Mouse (Mus musculus) adrenal gland, postnatal 0 days (tissue): ENCODE results near the gene BC107364. TPM values are rescaled to one million over a fixed set of nuclear protein-coding genes. Genes with fewer than 3 reads are reported as not detected.

ENCODE experiments used
- polyA plus RNA-seq: library from polyadenylated mRNA; unstranded; fragments of >200 nt; fragmentation: Nextera tagmentation; extraction: Ambion mirVana; gene quantifications from 2 replicates; pipeline ENCODE4 v1.2.1, GENCODE M21; 2015

The BC107364 gene
- polyA plus RNA-seq = not detected in 2 replicates

GRCm38 (mm10) chr3:96452262-96452661 lies at the start of gene BC107364:
TSS of gene BC107364 (minus strand) at chr3:96452306.

Other genes with a start within 250 kb of the BC107364 start
- 94.8 and 99.9 TPM in 2 replicates for gene Bola1, start 232.6 kb downstream of the BC107364 start, polyA plus RNA-seq
- gene Hist2h2ab, start 232.4 kb downstream of the BC107364 start, polyA plus RNA-seq = 0.35 TPM in 1 of 2 replicates, not detected in the other
- gene Hist2h2ac, start 231.4 kb downstream of the BC107364 start, polyA plus RNA-seq = 4.3 and 5.1 TPM in 2 replicates
- 3.7 and 6.3 TPM in 2 replicates for gene Hist2h2be, start 231.2 kb downstream of the BC107364 start, polyA plus RNA-seq
- gene Hist2h3c2, start 213.2 kb downstream of the BC107364 start, polyA plus RNA-seq = 2.3 and 5.0 TPM in 2 replicates
- 258 and 451 TPM in 2 replicates for gene Hist2h2aa2, start 212.0 kb downstream of the BC107364 start, polyA plus RNA-seq
- gene Hist2h2aa1, start 206.8 kb downstream of the BC107364 start, polyA plus RNA-seq = 71.6 and 129 TPM in 2 replicates
- 0.63 TPM in 1 of 2 replicates, not detected in the other for gene Hist2h3c1, start 205.6 kb downstream of the BC107364 start, polyA plus RNA-seq
- gene Hist2h4, start 189.0 kb downstream of the BC107364 start, polyA plus RNA-seq = 1.8 and 3.8 TPM in 2 replicates
- gene Hist2h3b, start 183.7 kb downstream of the BC107364 start, polyA plus RNA-seq = 12.9 and 15.1 TPM in 2 replicates
- 3.5 and 4.4 TPM in 2 replicates for gene Hist2h2bb, start 182.6 kb downstream of the BC107364 start, polyA plus RNA-seq
- 4.1 and 5.1 TPM in 2 replicates for gene Fcgr1, start 158.3 kb downstream of the BC107364 start, polyA plus RNA-seq
- gene Hfe2, start 72.9 kb upstream of the BC107364 start, polyA plus RNA-seq = 0.88 and 1.3 TPM in 2 replicates
- 428 and 484 TPM in 2 replicates for gene Txnip, start 105.7 kb upstream of the BC107364 start, polyA plus RNA-seq
- gene Gm16253, start 124.7 kb upstream of the BC107364 start, polyA plus RNA-seq = 0.54 and 0.76 TPM in 2 replicates
- 34.6 and 48.1 TPM in 2 replicates for gene Polr3gl, start 141.9 kb upstream of the BC107364 start, polyA plus RNA-seq
- 1.1 and 1.6 TPM in 2 replicates for gene Ankrd34a, start 144.3 kb upstream of the BC107364 start, polyA plus RNA-seq
- gene Lix1l, start 148.8 kb upstream of the BC107364 start, polyA plus RNA-seq = 6.3 and 7.1 TPM in 2 replicates
- gene Rbm8a, start 177.6 kb upstream of the BC107364 start, polyA plus RNA-seq = 66.6 and 83.3 TPM in 2 replicates
- gene Pex11b, start 183.1 kb upstream of the BC107364 start, polyA plus RNA-seq = 55.1 and 71.8 TPM in 2 replicates
- gene Gm42957, start 183.2 kb upstream of the BC107364 start, polyA plus RNA-seq = 0.06 TPM in 1 of 2 replicates, not detected in the other
- gene Itga10, start 193.3 kb upstream of the BC107364 start, polyA plus RNA-seq = 0.84 and 1.3 TPM in 2 replicates
- gene Ankrd35, start 217.8 kb upstream of the BC107364 start, polyA plus RNA-seq = 1.5 and 2.2 TPM in 2 replicates
- 24.3 and 35.9 TPM in 2 replicates for gene Pias3, start 244.1 kb upstream of the BC107364 start, polyA plus RNA-seq